Mouse (Mus musculus) liver, adult 2 months (tissue): ENCODE measurements around the gene Gpr84.

ENCODE experiments used
- CTCF ChIP-seq: fragments of 200-500 bp; IDR thresholded peaks from 2 replicates; pipeline ENCODE4 v1.5.1; 2011; ENCODE audit warnings: low read depth, low read length, control low read depth
- POLR2A ChIP-seq: fragments of 200-500 bp; IDR thresholded peaks from 2 replicates; pipeline ENCODE4 v1.6.1; 2011; ENCODE audit warnings: low read length, control low read depth; ENCODE audit not compliant: insufficient read depth; ENCODE audit errors: extremely low read depth

DNA sequence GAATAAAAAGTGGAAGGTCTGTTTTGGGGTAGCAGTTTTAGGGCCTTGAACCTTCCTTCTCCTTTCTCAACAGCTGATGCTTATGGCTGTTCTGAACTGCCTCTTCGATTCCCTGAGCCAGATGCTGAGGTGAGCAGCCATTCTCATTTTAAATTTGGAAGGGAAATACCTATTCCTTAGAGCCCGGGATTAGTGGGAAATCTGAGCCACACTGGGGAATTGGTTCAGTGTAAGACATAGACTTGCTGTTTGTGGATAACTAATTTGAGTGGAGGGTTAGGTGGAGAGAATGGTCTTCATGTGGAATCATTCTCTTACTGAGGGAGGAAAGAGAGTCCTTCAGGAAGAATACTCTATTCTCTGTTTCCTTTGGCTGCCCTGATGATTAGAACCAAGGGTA, 15.8 kb downstream of the Gpr84 start:
- TF ChIP-seq CTCF (no peak), POLR2A (no peak)
